Mouse (Mus musculus): ENCODE data around the gene Dnah10.

Dnah10 gene

DNA sequence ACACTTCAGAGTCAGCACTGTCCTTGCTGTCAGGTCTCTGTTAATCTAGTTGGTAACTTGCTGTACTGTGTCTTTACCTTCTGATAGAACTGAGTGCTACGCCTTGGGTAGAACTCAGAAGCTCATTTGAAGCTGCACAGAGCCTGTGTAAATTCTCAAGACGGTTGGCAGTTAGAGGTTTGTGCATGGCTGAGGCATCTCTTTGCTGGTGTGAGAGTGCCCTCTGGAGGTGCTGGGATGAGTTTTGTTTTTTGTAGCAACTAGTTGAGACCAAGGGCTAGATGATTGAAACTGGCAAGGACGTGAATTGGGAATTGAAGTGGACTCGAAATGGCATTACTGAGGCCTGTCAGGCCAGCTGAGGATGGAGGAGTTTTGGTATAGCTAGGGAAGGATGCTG lies 144.1 kb downstream of the Dnah10 start:
- DNase-seq (ENCODE audit: low read depth, low spot score): peak; percentile 45

DNA sequence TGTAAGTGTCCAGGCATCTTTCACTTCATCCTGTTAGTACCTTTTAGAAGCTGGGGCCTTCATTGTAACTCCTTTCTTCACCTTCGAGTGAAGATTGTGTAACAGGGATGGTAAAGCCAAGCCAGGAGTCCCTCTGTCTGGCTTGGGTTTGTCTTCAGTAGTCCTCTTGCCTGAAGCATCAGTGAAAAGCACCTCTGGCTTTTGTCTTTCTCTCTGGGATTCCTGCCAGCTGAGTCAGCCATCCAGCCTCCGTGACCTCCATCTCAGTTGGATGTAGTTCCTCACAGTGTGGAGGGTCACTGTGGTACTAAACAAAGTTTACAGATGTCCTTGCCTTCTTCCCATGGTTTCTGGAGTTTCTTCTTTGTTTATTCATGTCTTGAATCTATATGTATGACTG lies 147.1 kb downstream of the Dnah10 start:
- DNase-seq (ENCODE audit: low read depth, low spot score): no peak

GRCm38 (mm10) chr5:124873096-124873495 lies 148.2 kb downstream of the Dnah10 start:
- no peak for DNase-seq (ENCODE audit: low read depth, low spot score)

DNA sequence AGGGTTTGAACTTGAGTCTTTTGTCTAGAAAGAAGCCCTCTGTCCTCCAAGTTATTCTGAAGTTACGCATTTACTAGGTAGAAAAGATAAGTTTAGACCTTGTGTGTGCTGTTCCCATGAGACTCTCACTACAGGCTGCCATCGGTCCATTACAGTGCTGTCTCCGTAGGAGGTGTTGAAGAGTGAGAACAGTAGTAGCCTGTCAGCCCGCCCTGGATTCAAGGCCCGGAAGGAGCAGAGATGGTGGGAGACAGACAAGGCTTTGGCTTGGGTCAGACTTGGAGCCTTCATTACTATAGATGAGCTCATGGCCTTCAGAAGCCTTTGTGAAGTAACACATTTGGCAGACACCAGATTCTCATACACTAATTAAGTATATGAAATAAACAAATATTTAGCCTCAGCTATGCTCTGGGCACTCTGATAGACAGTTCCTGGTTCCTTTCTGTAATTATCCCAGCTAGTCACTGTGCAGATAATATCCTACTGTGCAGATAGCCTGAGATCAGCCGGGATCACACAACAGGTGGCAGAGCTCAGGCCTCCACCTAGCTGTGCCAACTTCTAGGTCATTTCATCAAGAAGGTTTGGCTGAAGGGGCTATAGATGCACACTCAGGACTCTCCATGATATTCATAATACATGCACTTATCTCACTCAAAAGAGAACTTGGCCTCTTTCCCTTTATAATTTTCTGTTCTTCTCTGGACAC lies 149.2 kb downstream of the Dnah10 start:
- no peak for DNase-seq (ENCODE audit: low read depth, low spot score)

DNA sequence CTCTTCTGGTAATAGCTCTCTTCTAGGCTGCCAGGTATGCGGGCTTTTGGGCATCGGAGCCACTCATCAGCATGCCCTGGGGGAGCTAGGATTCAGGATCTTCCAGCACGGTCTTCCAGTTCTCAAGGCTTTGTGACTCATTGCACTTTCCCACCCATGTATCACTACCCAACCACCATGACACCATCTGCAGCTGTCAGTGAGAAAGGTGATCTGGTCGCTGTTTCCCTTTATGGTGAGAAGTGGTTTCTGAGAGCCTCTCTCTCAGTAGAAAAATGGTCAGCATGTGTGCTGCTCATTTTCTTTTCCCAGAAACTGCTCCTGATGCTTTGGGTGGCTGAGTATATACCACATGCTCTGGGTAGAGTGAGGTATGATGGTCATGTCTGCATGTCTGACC lies 154.4 kb downstream of the Dnah10 start:
- no peak for DNase-seq (ENCODE audit: low read depth, low spot score)

- no peak for DNase-seq (ENCODE audit: low read depth, low spot score)
Measured at GRCm38 (mm10) chr5:124879801-124880200, 154.9 kb downstream of the Dnah10 start.

DNA sequence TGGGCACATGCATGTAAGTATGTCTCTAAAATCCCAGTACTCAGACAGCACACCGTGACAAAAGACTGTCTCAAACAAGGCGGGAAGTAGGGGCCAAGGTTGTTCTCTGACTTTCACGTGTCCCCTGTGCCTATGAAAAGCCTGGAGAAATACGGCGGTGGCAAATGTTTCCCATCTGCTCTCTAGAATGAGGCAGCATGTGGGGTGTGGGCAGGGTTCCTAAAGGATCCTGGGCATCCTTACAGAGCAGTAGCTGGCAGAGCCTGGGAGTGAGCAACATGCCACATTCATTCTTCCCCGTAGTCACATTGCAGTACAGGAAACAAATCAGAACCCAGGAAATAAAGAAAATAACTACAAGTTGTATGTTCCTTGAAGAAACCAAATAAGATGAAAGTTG lies 159.0 kb downstream of the Dnah10 start:
- DNase-seq (ENCODE audit: low read depth, low spot score): no peak
